In genomic region chr2:24152861-24153260, GRCm38 (mm10) we compare ENCODE assay signal across 28 mouse cellular contexts. TPM values are rescaled to one million over a fixed set of nuclear protein-coding genes. Genes with fewer than 3 reads are reported as not detected.
DNase-seq lines count a peak whose midpoint lies in the region; ATAC-seq and TF ChIP-seq lines count a peak whose summit lies in the region.
"Had no signal": no experiment of that assay in that cellular context is flagged by ENCODE, and none has a peak within 500 bp of the region (broad histone marks: within the 10 kb centered on the region; RNA-seq: fewer than 3 reads in every experiment).

Gene Il1f8 (plus strand): TSS chr2:24153161.

- peak; percentile 60 for ATAC-seq in Patski
- no peak for ATAC-seq in stomach, postnatal 0 days (ENCODE audit: low FRiP score, low TSS enrichment)
- ATAC-seq in megakaryocyte, adult 5-6 weeks (ENCODE audit: poor library complexity, severe bottlenecking) = no peak
- ATAC-seq: activated CD4-positive, CD25-positive, alpha-beta regulatory T cell, adult 4 months; CD4-positive, CD25-positive, alpha-beta regulatory T cell, adult 4 months had no signal

- H3K9me3 ChIP-seq in stomach, postnatal 0 days (ENCODE audit: control insufficient read depth, low read length) = no peaks in the 10 kb centered on the region
- H3K9me3 ChIP-seq: G1E had no signal

- no peak for DNase-seq in Patski (ENCODE audit: low read depth, low spot score)
- peak; percentile 23 for DNase-seq in fat pad, adult 2 months (ENCODE audit: extremely low read depth, low read depth, low spot score)
- DNase-seq in gonadal fat pad, adult 2 months (ENCODE audit: low read depth) = peak; percentile 28
- no peak for DNase-seq in stomach, postnatal 0 days (ENCODE audit: low spot score)
- DNase-seq in adrenal gland, adult 18-20 months (ENCODE audit: low spot score in 2 of 2) = no peak
- no peak for DNase-seq in adrenal gland, postnatal 10 days
- no peak for DNase-seq in gastrocnemius, postnatal 14 days
- DNase-seq: adrenal gland, adult 2 months; adrenal gland, adult 8-10 months; adrenal gland, postnatal 14 days; adrenal gland, postnatal 25 days; adrenal gland, postnatal 36 days; B cell, adult 2 months; cerebellum, adult 11 months; cerebellum, adult 11-12 months; cerebellum, adult 18-20 months; cerebellum, adult 2 months; cerebellum, adult 8-10 months had no signal

- no peak within 1 kb of the TSS for H3K27ac ChIP-seq in stomach, postnatal 0 days (replicated peaks)

- H3K4me1 ChIP-seq in stomach, postnatal 0 days (replicated peaks; ENCODE audit: control insufficient read depth, insufficient read depth) = no peaks in the 10 kb centered on the region

- H3K4me3 ChIP-seq in stomach, postnatal 0 days (ENCODE audit: low read depth, low read length) = no peak within 1 kb of the TSS

- peaks cover 4% of the 10 kb centered on the region for H3K27me3 ChIP-seq in Patski
- H3K27me3 ChIP-seq in stomach, postnatal 0 days (ENCODE audit: control insufficient read depth, insufficient read depth, low read length) = no peaks in the 10 kb centered on the region
- H3K27me3 ChIP-seq: CH12.LX had no signal

- CTCF ChIA-PET in Patski (lab: Charles Lee) = no interaction called here

- POLR2A ChIA-PET in Patski (lab: Charles Lee) = no interaction called here

- intact Hi-C loops in gastrocnemius, postnatal 14 days (cut with DNase I; ENCODE audit: low total_unique reads) = no loop called here

- TF ChIP-seq CTCF in Patski (IDR thresholded peaks at IDR 0.05) = no peak
- TF ChIP-seq CTCF in stomach, postnatal 0 days (IDR thresholded peaks at IDR 0.05; ENCODE audit: low read depth) = no peak

- no peak within 1 kb of the TSS for H3K4me2 ChIP-seq in stomach, postnatal 0 days (replicated peaks; ENCODE audit: low read depth)

- H3K36me3 ChIP-seq in stomach, postnatal 0 days (ENCODE audit: control insufficient read depth, insufficient read depth, low read length) = no peaks in the 10 kb centered on the region
- H3K36me3 ChIP-seq: G1E had no signal

- H3K9ac ChIP-seq in stomach, postnatal 0 days (ENCODE audit: low read length) = no peak within 1 kb of the TSS

- 70% methylated on average over 2 of the region's 2 CpGs for WGBS in stomach, postnatal 0 days

- TF ChIP-seq EP300 in stomach, postnatal 0 days (optimal IDR thresholded peaks at IDR 0.05) = no peak

- in situ Hi-C loops in Patski (cut with MboI; ENCODE audit: low pct_unique_long_range_greater_than_20kb) = no loop called here

RNA-seq across cellular contexts. Expression of gene Il1f8, which starts in this region (rescaled TPM):
- polyA plus RNA-seq in Patski (2021) = not detected
- polyA plus RNA-seq in gonadal fat pad, adult 2 months (2012; rRNA removed) = not detected in 2 replicates
- 50.5 and 52.4 TPM in 2 replicates for polyA plus RNA-seq in stomach, postnatal 0 days (2015; fragmentation: Nextera tagmentation; extraction: Ambion mirVana)
- total RNA-seq in adrenal gland, adult 18-20 months (2021) = not detected
- total RNA-seq in adrenal gland, postnatal 10 days (2021) = not detected
- total RNA-seq in gastrocnemius, postnatal 14 days (2021) = not detected
- total RNA-seq in megakaryocyte, adult 5-6 weeks (2015) = not detected in 2 replicates
- not detected in 2 replicates for total RNA-seq in megakaryocyte, adult 5-6 weeks (2017)
- total RNA-seq: adrenal gland, adult 2 months; adrenal gland, adult 8-10 months; adrenal gland, postnatal 14 days; adrenal gland, postnatal 25 days; adrenal gland, postnatal 36 days; adrenal gland, postnatal 4 days; ES-E14; MEL had no signal
- polyA plus RNA-seq: activated CD4-positive, CD25-positive, alpha-beta regulatory T cell, adult 4 months; adrenal gland, adult 2 months; brain, embryonic 14.5 days; C2C12; CD4-positive, CD25-positive, alpha-beta regulatory T cell, adult 4 months; cerebellum, adult 2 months; G1E had no signal

Comparison
In these comparisons a context has a peak if more than half of its experiments do, and no peak if none do; other contexts are left out.
1. RNA of gene Il1f8 (polyA plus RNA-seq): 50.5 to 52.4 TPM in stomach, postnatal 0 days; not detected in gonadal fat pad, adult 2 months and not detected in Patski (single experiment); every median in the first group is over 10 times any median in the second.
2. Peak in ATAC-seq in Patski; RNA of the gene not detected or under 1 TPM.
3. Peak in DNase-seq in gonadal fat pad, adult 2 months; RNA of the gene not detected or under 1 TPM.